Mouse (Mus musculus) lung, postnatal 25 days (tissue): ENCODE measurements at regions not wholly inside any gene's neighbourhood (a gene's known extent, or its start where the extent isn't known, plus 50 kb on each side); places are given as distances from the start of the nearest gene placed in this dataset.
"Not testable (repeated sequence)": the region's sequence is repeated elsewhere in the genome, so short reads cannot be mapped to it uniquely, and the experiment has no call there.

Source experiments
- DNase-seq: peaks from one replicate; pipeline ENCODE4 v3.0.0; 2022; ENCODE audit warnings: low spot score

GRCm38 (mm10) chr14:71642536-71642935 is 849.1 kb downstream of the Gm9195 start:
- no peak for DNase-seq

DNA sequence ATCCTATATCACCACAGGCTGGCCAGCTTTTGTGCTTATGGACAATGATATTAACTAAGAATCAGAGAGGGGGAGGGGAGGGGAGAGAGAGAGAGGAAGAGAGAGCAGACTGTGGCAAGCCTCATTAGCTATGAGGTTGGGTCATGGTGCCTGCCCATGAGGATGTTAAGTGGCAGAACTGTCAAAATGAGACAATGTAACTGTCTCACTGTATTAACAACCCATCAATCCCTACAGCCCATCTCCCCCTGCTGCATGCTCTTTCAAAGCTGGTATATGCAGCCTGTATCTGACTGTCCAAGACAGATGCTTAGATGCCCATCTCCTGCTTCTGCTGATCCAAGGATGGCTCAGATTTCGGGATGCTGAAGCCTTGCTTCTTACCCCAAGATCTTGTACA is 852.6 kb downstream of the Gm9195 start:
- DNase-seq, result no peak

GRCm38 (mm10) chr14:71635091-71635490 is 856.5 kb downstream of the Gm9195 start:
- no peak for DNase-seq

DNA sequence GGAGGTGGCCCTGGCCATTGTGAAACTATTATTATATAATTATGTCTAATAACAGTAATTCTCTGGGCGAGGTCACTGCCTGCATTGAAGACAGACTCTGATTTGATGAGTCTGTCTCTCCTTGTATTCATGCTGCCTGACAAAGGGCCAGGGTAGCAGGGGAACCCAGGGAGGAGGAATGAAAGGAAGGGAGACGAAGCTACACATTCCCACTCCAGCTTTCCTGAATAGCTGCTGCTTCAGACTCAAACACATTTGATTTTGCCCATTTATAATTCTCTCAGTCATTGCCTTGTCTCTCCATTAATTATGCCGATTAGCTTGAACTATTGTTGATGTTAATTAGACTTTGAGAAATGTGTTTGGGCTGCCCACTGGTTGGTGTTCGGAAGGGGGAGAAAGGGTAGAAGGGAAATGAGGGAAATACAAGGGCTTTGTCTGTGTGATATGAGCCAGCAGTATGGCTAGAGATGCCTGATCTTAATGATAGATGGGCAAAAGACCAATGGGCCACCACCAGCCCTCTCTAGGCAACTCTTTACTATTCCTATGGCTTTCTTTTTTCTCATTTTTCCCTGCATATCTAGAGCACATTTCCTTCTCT is 881.8 kb downstream of the Gm9195 start:
- DNase-seq, result no peak

DNA sequence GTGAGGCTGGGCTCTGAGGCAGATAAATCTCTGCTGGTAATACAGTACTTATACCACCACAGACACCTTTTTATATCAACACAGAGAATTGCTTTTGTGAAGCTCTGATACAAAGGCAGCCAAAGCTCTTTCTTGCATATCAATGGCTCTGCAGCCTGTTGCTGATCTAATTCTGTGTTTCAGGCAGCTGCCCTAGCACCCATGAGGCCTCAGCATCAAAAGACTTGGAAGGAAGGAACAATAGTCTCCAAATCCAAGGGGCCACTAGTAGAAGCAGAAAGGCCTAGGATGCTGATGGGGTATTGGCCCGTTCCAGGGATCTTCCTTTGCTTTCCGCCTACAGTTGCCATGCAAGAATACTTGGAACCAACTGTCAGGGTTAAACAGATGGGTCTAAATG is 887.9 kb downstream of the Gm9195 start:
- no peak for DNase-seq

DNA sequence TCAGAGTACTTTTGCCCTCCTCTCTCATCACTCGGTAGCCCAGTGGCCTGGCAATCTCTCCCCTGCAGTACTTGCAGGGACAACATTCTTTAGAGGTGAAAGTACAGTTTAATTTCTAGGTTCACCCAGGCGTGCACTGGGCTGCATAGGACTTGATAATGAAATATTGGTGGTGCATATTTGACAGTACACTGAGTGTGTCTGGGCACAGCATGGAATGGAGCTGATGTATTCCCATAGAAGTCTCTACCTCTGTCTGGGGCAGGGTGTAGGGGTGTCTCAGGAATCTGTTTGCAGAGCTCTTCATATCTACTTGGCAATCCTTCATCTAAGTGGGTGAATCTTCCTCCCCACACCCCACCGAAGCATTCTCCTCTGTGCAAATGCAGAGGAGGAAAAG is 893.8 kb downstream of the Gm9195 start:
- no peak for DNase-seq

GRCm38 (mm10) chr14:71588694-71589240 is 902.9 kb downstream of the Gm9195 start:
- no peak for DNase-seq

- no peak for DNase-seq
Observed at GRCm38 (mm10) chr14:71588006-71588405, 903.6 kb downstream of the Gm9195 start.

- no peak for DNase-seq
Observed at GRCm38 (mm10) chr14:71564816-71565215, 926.8 kb downstream of the Gm9195 start.

- no peak for DNase-seq
Observed at GRCm38 (mm10) chr14:71561906-71562305, 929.7 kb downstream of the Gm9195 start.

DNA sequence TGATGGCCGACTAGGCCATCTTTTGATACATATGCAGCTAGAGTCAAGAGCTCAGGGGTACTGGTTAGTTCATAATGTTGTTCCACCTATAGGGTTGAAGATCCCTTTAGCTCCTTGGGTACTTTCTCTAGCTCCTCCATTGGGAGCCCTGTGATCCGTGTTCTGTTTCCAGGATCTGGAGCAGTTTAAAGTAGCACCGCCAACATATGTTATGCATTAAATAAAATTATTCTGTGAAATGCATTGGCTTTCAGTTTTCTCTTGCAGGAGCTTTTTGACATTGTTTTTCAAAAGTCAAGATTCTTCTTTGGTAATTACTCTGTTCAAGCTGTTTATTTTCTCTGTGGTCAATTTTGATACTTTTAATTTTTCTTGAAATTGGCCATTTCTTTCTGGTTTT is 937.3 kb downstream of the Gm9195 start:
- not testable (repeated sequence) for DNase-seq

- DNase-seq, result no peak
Observed at GRCm38 (mm10) chr14:71543580-71543979, 943.9 kb upstream of the Fam160b2 start.

DNA sequence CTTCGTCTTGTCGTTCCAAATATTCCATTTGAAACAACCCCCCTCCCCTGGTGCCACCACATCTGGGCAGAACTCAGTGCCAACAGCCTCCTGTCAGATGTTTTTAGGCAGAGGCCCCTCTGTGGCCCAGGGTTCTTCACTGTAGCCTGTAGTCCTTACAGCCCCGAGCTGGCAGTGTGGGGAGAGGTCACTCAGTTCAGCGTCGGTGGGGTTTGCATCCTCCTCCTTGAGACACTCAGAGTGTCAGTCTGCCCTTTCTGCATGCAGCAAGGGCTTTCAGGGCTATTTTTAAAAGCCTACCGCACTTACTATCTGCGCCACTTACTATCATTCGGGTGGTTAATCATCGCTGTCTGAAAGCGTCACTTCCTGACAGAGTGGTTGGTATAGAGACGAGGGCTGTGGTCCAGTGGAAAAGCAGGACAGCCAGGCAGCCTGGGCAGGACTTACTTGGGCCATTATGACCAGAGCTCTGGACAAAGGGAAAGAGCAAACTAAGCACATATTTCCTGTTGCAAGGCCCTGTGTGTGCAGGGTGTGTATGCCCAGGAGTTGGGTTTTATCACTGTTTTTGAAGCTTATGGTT is 932.5 kb upstream of the Fam160b2 start:
- DNase-seq, result no peak

DNA sequence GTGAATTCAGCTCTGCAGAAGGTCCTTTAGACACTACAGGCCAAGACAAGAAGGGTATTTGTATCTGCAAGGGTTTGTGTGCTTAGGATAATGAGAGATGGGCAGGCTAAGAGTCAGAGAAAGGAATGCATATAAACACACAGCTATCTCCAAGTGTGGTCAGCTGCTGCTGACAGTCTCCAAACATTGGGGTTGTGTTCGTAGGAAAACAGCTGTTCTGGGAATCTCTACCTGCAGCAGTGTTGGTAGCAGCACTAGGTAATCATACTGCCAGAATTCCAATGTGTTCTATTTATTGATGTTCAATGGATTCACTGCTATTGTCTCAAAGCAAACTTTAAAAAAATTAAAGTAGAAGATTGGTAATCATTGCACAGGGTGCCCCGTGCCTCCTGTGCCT is 931.7 kb upstream of the Fam160b2 start:
- DNase-seq, result no peak

DNA sequence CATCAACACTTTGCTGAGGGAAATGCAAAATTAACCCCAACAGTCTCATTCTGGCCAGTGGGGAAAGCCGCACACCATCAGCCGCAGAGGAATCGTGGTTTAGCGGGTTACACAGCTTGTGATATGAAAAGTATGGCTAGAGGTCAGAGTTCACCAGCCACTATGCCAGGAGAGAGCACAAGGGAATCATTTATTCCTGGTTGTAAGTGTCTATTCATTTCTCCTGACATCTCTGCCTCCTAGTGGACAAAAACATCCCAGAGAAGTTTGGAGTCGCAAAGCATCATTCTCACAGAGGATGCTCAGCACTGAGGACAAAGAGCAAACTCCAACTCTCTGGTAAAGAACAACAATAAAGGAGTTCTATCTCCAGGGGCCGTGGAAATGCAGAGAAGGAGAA is 930.8 kb upstream of the Fam160b2 start:
- peak; percentile 0 for DNase-seq

GRCm38 (mm10) chr14:71518541-71518940 is 918.9 kb upstream of the Fam160b2 start:
- DNase-seq, result no peak

DNA sequence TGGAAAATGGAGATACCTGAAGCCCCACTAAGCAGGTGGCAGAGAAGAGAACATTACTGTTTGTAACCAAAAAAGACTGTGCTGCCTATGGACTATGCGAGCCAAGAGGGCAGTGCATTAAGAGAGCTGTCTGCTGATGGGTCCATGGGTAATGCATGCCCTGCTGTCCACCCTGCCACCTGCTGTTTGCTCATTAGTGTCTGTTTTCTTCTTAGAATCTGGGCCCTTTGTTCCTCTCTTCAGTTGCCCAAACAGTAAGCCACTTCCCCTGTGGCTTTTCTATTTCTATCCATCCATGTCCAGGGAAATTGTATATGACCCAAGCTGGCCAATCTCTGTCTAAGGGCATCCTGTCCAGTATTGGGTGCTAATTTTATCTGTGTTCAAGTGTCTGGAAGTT is 901.2 kb upstream of the Fam160b2 start:
- no peak for DNase-seq

DNA sequence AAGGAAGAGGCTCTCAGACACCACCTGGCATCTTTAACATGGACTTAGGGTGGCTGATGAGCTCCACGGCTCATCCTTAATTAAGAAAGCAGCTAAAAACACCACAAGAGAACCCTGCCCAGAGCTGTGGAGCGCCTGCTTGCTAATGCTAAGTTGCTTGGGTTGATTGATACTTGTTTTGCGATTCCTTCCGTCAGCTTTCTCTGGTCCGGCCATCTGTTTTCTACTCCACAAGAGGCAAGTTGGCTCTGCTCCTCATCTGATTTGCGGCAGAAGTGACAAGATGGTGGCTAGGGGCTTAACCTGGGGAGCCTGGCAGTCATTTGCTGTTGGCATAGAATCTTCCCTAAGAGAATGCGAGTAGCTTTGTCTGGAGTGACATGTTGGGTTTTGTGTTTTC is 891.6 kb upstream of the Fam160b2 start:
- no peak for DNase-seq

DNA sequence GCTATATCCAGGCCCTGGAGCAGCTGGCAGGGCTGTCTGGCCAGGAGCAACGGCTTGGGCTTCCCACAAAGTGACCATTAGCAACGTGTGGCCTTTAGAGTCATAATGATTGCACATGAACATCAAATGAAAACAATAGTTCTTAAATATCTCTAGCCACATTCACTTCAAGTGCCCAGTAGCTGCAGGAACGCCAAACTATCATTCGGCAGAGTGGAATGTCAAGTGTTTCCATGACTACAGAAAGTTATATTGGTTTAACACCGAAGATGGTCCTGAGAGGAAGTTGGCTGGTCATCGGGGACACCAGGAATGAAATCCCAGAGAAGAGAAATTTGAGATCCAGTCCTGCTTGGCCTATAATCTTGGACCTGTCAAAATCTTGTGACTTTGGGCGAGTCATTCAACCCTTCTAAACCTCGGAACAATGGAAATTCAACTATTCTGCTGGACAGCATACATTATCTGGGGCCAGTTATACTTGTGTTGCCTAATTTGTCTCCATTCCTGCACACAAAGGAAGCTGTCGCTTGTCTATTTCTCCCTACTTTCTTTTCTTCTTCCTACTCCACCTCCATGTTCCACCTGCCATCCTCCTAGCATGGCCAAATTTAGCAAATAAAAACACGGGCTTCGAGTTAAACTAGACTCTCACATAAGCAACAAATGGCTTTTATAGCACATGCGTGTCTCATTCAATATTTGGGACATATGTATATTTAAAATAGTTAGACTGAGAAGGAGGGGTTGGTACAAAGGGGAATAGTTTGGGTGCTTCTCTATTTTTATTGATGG is 886.7 kb upstream of the Fam160b2 start:
- DNase-seq, result no peak

DNA sequence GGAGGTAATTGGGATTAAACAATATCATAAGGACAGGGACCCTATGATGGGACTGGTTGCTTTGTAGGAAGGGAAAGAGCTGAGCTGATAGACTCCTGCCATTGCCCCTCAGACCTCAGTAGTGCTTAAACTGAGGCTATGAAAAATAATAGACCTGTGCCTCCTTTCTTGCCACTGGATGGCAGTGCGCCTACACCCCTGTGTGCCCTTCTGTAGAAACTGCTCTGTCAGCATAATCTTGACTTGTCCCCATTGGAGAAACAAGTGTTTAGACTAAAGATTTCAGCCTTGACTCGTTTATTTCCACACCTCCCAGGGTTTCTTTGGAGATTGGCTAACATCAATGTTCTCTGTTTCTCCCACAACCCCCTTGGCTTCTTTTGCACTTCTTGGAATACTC is 876.0 kb upstream of the Fam160b2 start:
- no peak for DNase-seq

DNA sequence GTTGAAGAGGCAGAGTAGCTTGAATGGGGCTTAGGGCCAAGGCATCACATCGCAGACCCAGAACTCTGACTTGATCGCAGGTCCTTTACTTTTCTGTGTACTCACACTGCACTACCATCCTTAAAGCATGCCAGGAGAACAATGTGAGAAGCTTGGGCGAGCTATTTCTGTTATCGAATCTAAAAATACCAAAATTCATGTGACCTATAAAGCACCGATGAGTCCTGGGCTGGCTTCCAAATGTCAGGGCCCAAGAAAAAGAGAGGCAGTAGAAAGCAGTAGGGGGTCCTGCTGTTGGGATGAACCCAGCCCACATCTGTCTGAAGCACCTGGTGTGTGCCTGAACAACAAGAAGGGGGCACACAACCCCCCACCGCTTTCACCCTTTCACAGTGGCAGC is 874.3 kb upstream of the Fam160b2 start:
- DNase-seq, result no peak

- DNase-seq, result no peak
Observed at GRCm38 (mm10) chr14:71432364-71432763, 832.7 kb upstream of the Fam160b2 start.
